Mouse (Mus musculus): ENCODE measurements around the gene Majin.

GRCm38 (mm10) chr19:6218606-6219005 lies 34.4 kb downstream of the Majin start:
- TF ChIP-seq CTCF (IDR thresholded peaks at IDR 0.05; ENCODE audit: extremely low read depth, insufficient read depth, insufficient read length, insufficient replicate concordance) = no peak
- no peak for TF ChIP-seq POLR2A (IDR thresholded peaks at IDR 0.05; ENCODE audit: low read depth, low read length)

Data from spleen, adult 2 months (tissue).